Mouse (Mus musculus) adrenal gland, postnatal 14 days (tissue): ENCODE measurements around the gene Ebf3. TPM values are rescaled to one million over a fixed set of nuclear protein-coding genes. Genes with fewer than 3 reads are reported as not detected.

Experiments
- DNase-seq: peaks from one replicate; pipeline ENCODE4 v3.0.0; 2021; ENCODE audit warnings: mixed read lengths
- total RNA-seq: library from RNA; stranded (reverse); gene quantifications from 2 replicates; pipeline ENCODE4 v1.2.3, GENCODE M21; 2021

The Ebf3 gene
- total RNA-seq, 1 experiment from 2014 or later: 12.6 TPM

DNA sequence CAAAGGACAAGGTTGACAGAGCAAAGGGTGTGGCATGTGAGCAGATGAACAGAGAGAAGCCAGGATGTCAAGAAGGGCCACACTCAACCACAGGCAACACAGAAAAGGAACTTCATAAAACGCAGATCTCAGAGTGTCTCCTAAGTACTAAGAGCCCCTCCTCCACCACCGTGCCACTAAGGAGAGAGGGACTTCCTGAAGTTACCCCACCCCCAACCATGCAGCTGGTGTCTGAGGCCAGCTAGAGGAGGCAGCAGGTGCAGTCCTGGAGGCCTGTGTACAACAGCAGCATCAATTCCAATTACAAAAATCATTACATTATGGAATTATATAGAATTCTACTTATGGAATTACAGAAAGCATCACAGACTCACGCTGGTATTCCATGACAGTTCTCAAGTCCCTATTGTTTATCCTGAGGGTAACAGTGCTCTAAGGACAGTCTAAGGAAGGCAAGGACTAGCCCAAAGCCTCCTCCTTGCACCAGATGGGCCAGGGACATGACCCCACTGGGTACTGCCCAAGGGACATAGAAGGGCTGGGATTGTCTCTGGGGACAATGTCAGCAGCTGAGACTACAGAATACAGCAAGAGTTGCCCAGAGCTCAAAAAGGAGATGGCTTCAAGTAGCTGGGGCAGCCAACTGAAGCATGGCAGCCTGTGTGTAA is 24.8 kb downstream of the Ebf3 start:
- no peak for DNase-seq

DNA sequence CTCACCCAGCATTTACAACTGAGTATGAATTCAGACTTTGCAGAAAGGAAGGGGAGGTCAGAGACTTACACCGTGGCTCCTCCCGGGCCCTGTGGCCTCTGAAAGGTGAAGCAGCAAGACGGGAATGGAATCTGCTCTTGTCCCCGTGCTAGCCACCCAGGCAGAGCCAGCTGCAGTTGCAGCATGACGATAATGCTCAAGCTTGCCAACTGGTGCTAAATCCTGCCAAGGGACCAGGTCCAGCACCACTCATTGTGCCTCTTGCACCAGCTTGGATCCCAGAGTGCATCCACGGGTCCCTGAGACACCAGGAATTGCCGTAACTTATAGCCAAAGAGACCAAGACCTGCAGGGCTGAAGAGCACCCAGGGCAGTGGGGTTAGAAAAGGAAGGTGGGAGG is 36.1 kb downstream of the Ebf3 start:
- peak; percentile 62 for DNase-seq

DNA sequence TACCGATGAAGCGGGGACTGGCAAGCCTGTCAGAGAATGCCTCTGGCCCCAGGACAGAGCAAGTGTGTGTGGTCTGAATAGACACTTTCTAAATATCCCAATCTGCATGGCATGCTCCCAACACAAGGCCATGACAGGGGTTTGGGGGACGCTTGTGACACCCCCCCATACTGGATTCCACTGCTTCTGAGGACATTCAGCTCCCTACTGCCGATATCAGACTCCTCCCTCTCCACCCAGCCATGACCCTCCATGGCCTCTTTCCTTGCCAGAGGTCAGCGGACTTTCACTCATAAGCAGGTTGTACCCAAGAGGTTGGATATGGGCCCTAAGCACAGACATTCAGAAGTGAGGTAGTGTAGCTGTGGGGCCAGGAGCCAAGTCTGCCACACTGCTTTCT is 36.5 kb downstream of the Ebf3 start:
- peak; percentile 40 for DNase-seq

DNA sequence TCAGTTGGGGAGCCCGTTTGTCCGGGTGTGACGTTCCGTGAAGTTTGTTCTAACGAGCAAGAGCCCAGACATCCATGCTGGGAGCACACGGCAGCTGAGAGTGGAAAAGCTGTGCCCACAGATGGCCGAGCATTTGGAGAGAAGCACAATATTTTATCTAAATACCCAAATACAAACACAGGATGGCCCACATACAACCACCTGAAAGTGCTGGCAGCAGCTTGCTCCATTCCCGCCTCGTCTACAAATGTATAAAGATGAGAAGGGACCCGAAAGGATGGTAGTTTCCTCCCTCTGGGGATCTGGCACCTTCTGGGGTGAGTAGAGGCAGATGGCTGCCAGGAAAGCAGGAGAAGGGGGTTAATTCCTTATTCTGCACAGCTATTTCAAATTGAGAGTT is 42.0 kb downstream of the Ebf3 start:
- DNase-seq: no peak

DNA sequence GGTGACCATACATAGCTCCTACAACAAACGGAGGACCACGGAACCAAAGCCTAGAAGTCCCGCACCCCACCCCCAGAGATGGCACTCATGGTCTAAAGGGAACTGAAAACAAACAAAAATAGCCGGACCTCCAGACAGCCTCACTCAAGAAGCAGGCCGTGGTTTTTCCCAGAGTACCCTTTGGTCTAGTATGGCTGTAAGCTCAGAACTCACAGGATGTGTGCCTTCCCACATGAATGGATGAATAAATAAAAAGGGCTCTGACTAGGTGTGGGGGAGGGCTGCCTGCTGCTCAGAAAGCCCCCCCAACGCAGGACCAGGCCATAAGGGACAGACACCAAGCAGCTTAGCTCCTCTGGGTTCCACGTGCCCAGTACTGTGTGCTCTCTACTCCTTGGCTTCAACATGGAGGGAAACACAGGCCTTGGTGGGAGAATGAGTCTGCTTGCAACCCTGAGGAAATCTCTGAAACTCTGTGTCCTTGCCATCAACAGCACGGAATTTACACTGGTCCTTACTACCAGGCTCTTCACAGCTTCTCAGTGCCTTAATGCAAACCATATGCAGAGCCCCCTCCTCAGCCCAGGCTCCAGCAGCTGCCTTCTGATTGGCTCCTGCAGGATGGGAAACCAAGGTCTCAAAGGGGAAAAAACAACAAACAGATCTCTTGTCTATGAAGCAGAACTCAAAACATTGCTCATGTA is 45.6 kb downstream of the Ebf3 start:
- no peak for DNase-seq

DNA sequence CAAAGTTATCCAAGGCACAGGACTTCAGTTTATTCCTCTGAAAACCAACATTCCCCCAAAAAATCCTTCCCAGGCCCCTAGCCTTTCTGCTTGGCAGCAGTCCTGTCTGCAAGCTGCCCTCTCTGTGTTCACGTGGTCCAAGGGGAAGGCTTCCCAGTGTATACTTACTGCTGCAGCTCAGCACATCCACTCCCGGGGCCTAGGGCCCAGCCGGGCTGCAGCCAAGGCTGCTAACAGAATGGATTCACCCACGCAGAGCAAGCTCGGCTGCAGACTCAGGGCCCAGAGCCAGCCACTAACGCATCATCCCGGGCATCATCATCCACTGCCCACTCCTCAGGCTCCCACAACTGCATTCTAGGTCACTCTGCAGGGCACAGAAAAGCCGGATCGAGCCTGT is 46.8 kb downstream of the Ebf3 start:
- no peak for DNase-seq

DNA sequence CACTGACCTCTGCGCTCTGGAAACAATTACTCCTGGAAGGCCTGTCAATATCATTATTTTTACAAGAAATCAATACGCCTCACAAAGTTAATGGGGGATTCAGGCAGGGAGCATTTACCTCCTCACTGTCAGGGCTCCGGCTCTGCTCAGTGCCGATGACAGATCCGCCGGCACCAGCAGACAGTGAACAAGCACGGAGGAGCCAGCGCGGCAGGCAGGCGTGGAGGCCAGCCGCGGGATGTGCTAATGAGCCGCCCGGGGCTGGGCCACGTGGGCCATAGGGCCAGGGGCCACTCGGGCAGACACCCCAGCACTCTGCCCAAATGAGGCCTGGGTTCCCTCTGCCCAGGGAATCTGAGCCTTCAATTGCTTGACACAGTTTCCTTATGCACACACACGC is 47.7 kb downstream of the Ebf3 start:
- no peak for DNase-seq

DNA sequence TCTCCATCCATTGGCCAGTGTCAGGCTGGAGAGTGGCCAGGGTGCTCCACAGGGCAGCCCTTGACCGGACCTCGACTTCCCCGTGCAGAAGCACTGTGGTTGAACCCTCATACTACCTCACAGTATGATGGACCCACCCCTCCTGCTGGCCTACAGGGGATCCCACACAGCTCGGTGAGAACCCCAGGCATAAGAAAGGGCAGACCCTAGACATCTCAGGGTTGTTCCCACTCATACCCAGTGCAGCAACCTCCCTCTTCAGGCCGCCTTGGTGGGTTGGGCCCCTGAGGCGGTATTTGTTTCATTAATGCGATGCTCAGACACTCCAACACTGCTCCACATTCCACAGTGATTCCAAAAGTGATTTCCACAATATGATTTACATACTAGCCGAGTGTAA is 51.9 kb downstream of the Ebf3 start:
- DNase-seq: no peak

DNA sequence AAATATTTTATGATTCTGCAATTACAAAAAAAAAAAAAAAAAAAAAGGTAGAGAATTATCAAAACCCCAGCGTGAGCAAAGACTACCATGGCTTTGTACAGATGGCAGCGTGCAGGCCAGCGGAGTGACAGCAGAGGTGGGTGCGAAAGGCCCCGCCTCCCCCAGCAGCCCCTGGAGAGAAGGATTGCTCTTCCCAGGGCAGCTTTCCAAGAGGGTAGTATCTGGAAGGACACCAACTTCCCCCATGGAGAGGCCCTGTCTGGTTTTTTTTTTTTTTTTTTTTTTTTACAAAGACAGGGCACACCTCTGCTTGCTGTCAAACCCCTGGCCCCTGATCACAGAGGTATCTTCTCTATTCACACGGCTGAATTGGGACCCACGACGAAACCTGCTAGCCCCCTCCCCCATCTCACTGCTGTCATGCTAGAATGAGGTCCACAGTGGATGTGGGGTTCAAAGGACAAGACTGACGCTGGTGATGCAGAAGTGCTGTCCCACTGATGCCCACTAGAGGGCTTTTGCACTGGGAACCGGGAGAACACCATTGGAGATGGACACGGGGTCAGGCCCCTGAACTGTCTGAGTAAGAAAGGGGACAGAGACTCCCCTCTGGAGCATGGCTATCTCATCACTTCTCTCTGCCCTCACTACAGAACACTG is 67.9 kb downstream of the Ebf3 start:
- peak; percentile 71 for DNase-seq

DNA sequence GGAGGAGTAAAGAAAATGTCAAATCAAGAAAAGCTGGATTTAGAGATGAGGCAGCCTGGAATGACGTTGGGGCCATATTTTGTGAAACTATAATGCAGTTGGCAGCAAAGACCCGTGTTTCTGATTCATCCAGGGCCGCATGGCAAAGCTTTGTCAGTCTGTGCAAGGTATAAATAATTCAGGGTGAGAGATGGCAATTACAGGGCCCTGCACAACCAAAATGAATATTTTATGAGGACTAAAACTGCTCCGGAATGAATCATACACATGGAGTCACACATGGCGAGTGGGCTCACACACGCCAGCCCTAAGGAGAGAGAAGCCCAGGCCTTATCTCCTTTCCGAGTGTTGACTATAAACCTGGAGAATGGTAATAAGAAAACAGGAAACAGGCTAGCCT is 69.4 kb downstream of the Ebf3 start:
- no peak for DNase-seq

DNA sequence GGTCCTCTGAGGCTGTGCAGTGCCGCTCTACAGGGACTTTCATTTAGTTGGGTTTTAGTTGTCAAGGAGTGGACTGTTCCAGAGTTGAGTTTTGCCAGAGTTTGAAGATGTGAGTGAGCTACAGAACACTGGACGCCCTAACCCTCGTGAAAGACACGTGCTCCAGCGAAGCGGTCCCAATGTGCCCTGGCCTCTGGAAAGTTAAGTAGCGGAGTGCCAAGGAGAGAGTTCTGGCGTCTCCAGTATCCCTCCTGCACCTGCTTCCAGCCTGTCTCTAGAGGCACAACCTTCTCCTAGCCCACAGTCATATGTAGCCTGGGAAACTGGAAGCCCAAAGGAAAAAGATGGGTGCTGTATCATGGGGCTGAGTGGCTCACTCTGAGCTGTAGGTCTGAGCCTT is 73.8 kb downstream of the Ebf3 start:
- no peak for DNase-seq

DNA sequence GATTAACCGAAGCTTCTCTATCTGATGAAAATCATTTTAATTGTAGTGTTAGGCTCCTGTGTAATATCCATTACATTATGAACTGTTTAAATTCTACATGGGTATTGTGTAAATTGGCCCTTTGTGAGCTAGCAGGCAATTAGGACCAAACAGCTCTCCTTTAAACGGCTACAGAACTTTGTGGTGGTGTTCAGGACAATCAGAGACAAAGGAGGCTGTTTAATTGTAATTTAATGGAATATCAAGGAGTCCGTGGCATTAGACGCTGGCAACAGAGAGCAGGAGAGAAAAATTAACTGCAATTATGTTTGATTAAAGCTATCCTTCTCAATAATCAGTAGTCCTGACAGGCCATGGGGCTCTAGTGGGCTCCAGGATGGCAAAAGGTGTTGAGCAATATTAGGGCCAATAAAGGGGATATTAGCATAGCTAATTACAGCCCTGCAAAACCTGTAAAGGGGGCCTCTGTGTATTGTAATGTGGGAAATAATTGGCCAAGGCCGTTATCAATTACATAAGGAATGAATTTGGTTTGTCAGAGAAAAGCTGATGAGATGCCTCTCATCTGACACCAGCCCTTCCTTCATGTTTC is 74.6 kb downstream of the Ebf3 start:
- no peak for DNase-seq

DNA sequence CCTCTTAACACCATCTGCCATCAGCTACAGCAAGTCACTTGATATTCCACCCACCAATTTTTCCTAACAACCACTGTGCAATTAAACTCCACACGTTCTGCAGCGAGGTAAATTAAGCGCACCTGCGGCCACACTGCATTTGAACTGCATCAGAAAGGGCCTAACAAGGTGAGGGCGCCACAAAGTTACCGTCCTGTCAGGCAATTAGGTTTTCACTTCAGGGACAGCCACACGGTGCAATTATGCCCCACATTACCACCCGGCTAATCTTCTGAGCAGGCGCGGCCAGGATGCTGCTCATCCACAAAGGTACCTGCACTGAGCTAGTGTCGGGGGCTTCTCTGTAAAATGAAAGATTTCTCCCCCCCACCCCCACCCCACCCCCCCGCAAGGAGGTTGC is 76.8 kb downstream of the Ebf3 start:
- DNase-seq: no peak

DNA sequence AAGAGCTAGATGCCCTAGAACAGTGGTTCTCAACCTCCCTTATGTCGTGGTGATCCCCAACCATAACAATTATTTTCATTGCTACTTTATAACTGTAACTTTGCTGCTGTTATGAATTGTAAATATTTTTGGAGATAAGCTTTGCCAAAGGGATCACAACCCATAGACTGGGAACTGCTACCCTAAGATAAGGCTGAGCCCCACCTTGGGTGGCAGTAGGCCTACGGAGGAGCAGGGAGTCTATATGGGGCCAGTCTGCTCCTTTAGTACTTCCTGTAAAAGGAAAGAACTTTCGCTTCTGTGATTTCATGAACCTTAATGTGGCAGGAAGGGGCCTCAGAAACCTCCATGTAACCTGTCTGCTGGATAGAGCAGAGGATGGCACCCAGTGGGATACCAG is 90.4 kb downstream of the Ebf3 start:
- no peak for DNase-seq

DNA sequence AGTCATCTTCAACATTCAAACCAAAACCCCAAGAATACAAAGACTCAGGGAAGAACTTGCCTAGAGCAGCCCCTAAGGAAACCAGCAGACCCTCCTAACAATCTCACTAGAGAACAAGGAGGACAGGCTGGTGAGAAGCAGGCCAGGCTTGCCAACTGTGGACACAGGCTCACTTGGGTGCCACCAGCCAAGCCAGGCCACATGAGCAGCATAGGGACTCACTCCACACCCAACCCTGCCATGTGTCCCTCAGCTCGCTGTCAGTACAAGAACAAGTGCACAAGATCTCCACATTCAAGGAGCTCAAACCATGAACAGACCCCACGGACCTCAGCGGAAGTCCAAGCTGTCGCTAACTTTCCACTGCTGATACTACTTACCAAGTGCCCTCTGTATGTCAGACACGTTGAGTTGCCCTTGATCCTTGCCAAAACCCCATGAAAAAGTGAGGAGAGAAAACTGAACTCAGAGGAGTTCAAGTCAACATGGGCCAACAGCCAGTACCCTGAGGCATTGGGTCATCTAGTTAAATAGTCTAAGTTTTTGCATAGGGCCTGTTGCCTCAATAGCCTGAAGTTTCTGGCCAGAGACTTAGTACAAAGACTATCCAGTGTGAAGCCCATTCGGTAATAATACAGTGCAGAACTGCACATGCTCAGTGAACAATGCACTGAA is 91.3 kb downstream of the Ebf3 start:
- DNase-seq: peak; percentile 53

DNA sequence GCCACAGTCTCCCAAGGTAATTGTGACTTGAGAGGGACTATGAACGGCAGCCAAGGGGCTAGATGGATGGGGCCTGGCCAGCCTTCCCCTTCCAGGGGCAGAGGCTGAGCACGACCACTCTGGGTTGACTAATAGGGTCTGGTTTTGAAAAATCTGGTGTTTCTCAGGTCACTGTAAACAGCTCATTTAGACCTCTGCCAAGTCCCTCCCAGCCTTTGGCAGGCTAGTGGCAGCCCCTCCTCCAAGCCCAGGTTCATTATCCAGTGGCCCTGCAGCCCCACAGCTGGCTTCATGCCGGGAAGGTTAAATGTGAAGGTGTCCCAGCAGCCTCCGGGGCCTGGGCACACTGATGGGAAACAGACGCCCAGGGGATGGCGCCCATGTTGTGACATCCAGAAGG is 92.6 kb downstream of the Ebf3 start:
- peak; percentile 85 for DNase-seq

DNA sequence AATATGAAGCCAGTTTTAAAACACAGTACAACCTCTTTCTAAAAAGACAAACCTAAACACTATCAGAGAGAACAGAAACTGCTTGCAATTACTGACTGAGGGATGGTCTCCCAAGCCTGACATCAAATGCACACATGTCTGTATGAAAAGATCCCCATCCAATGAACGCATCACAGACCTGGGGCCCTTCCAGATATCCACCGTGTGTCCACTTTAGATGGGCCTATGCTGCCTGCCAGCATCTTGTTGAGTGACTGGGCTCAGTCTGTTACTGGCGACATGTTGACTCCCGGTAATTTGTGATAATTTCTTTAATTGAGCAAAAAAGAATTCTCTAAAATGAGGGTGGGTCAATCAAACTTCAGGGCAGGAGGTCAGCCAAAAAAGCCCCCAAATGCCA is 93.8 kb downstream of the Ebf3 start:
- no peak for DNase-seq

DNA sequence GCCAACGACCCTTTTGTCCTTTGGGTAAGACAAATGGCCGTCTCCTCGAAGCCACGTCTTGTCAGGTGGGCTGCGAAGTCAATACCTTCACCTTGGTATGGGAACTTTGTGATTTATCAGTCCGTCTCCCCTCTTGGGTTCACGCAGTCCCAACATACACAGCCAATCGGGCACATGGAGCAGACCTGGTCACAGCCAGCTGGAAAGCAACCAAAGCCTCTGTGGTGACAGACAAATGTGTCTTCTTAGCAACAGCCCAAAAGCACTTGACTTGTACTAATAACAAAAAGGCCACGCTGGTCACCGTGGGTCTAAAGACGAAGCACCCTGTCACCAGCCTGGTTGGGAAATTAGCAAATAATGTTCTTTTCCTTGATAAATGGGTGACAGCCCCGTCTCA is 95.5 kb downstream of the Ebf3 start:
- DNase-seq: peak; percentile 34

DNA sequence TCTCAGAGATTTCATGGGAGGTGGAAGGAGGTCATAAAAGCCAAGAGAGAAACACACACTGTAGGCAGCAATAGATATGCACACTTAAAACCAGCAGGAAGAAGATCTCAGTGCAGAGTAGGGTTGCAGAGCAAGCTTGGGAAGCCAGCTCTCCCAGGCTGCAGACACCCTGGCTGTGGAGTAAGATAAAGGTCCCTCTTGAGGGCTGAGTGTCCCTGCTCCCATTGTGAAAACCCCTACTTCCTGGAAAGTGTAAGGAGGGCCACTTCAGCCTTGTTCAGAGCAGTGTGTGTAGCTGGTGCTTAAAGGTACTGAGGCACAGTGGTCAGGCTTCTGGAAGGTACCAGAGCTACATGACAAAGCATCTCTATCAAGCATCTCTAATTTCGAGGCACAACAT is 100.8 kb downstream of the Ebf3 start:
- DNase-seq: no peak

DNA sequence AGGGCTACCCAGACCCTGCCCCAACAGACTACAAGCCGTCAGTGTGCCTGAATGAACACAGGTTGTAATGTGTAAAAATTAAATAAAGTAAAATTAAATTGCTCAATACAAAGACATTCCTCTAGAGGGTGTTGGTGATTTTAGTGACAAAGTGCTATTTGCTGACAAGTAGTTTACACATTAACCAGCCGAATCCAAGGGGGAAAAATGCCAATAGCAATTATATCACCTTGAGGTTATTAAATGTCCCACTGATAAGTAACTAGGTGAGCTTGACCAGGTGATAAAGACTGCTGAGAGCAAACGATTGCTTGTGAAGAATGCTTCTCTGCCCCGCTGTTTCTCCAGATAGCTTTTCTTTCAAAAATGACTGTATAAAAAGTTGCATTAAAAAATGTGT is 102.9 kb downstream of the Ebf3 start:
- DNase-seq: no peak

DNA sequence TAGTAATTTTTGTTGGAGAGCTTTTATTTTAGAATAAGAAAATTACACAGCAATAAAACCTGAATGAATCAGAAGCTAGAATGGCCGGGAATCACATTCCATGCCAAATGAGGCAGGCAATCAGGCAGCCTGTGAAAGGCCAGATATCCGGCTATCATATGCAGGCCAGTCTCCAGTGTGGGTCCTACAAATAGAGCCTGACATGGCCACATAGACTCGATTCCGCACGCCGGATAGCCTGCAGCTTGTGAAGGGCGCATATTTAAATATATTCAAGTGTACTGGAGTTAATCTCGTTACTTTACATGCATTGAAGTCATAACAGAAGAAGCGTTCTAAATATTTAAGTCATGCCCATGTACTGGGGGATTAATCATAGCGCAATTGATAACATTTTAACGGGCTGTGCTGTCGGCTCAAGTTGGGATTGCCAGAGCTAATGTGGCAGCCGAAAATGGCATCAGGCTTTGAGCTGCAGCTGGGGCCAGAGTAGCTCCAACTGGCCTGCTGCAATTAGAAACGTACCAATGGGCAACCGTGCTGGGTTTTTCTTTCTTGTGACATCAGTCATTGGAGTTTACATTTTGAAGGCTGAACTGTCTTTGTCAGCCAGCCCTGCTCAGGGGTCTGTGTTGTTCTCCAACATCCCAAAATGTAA is 104.4 kb downstream of the Ebf3 start:
- no peak for DNase-seq

DNA sequence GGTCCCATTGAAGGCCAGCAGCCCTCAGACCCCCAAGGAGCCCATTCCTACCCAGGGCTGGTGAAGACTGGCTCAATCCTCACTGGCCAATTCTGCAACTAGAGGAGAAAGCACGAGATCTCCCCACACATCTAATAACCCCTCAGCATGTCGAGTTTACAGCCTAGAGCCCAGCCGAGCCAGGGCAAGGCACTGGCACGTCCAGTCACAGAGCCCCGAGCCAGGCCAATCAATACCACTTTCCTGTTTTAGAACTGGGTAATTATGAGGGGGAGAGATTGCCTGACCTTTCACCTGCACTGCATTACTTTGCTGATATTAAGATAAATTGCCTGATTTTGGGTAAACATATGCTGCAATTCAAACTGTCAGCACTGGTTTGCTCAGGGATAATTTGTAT is 105.7 kb downstream of the Ebf3 start:
- no peak for DNase-seq
